Comparison of ENCODE assay signal across 21 mouse cellular contexts in genomic region chr7:35728376-35728775, GRCm38 (mm10). TPM values are rescaled to one million over a fixed set of nuclear protein-coding genes. Genes with fewer than 3 reads are reported as not detected.
DNase-seq lines count a peak whose midpoint lies in the region; TF ChIP-seq lines count a peak whose summit lies in the region.
"Had no signal": no experiment of that assay in that cellular context is flagged by ENCODE, and none has a peak within 500 bp of the region (broad histone marks: within the 10 kb centered on the region; RNA-seq: fewer than 3 reads in every experiment).

No protein-coding gene starts in this region.

- TF ChIP-seq CTCF in thymus, adult 2 months (IDR thresholded peaks at IDR 0.05; ENCODE audit: borderline replicate concordance, control insufficient read depth, extremely low read depth, insufficient read depth, low read length, poor library complexity) = no peak

- no peak for TF ChIP-seq POLR2A in thymus, adult 2 months (IDR thresholded peaks at IDR 0.05; ENCODE audit: control insufficient read depth, extremely low read depth, insufficient read depth, low read length, poor library complexity)

- no peaks in the 10 kb centered on the region for H3K27me3 ChIP-seq in thymus, adult 2 months (ENCODE audit: control insufficient read depth, insufficient read depth, low read length)
- H3K27me3 ChIP-seq: CH12.LX; embryonic facial prominence, embryonic 12.5 days; forebrain, embryonic 13.5 days; forebrain, embryonic 15.5 days; Patski had no signal

- H3K27ac ChIP-seq in thymus, adult 2 months (ENCODE audit: control insufficient read depth, insufficient read depth, low read length) = no peak overlapping the region
- H3K27ac ChIP-seq: embryonic facial prominence, embryonic 10.5 days; embryonic facial prominence, embryonic 12.5 days; forebrain, embryonic 13.5 days; forebrain, embryonic 15.5 days had no signal

- DNase-seq in thymus, postnatal 4 days = peak; percentile 30
- DNase-seq in thymus, adult 2 months = no peak
- DNase-seq in R1 (ENCODE audit: low read depth, low spot score) = peak; percentile 43
- peak; percentile 53 for DNase-seq in induced T-regulatory cell, adult 2 months (ENCODE audit: low read depth)
- DNase-seq in spleen, adult 18-20 months = no peak
- no peak for DNase-seq in kidney, postnatal 25 days
- DNase-seq: adrenal gland, adult 8-10 months; adrenal gland, postnatal 14 days; adrenal gland, postnatal 36 days; cerebellum, adult 11-12 months; cerebellum, adult 2 months; cerebellum, adult 9-10 months; cerebellum, postnatal 10 days; cerebellum, postnatal 25 days; forebrain, postnatal 0 days had no signal

- no peak overlapping the region for H3K4me3 ChIP-seq in thymus, adult 2 months (ENCODE audit: control insufficient read depth, insufficient read depth, low read length)
- H3K4me3 ChIP-seq: embryonic facial prominence, embryonic 10.5 days; embryonic facial prominence, embryonic 12.5 days; forebrain, embryonic 13.5 days; forebrain, embryonic 15.5 days had no signal

- no peaks in the 10 kb centered on the region for H3K36me3 ChIP-seq in thymus, adult 2 months (ENCODE audit: control insufficient read depth, insufficient read depth, low read length)

- WGBS in thymus, adult 2 months = 93% methylated on average over 12 of the region's 12 CpGs

- peaks cover 12% of the 10 kb centered on the region for H3K4me1 ChIP-seq in thymus, adult 2 months (replicated peaks; ENCODE audit: control insufficient read depth, insufficient read depth, low read length)
- H3K4me1 ChIP-seq: embryonic facial prominence, embryonic 10.5 days; embryonic facial prominence, embryonic 12.5 days had no signal

RNA-seq across cellular contexts. Expression of gene Dpy19l3, which starts 25.9 kb away (rescaled TPM):
- polyA plus RNA-seq in thymus, adult 2 months (2012; rRNA removed) = 28.7 and 30.5 TPM in 2 replicates

Comparison
In these comparisons a context has a peak if more than half of its experiments do, and no peak if none do; other contexts are left out.
1. DNase-seq: peak in thymus, postnatal 4 days (single experiment), R1 (single experiment) and induced T-regulatory cell, adult 2 months (single experiment); none in thymus, adult 2 months (single experiment), spleen, adult 18-20 months (0 of 2) and kidney, postnatal 25 days (0 of 2).